Mouse (Mus musculus): ENCODE results near the gene Rfwd3.
"Not testable (repeated sequence)": the region's sequence is repeated elsewhere in the genome, so short reads cannot be mapped to it uniquely, and the experiment has no call there.

The Rfwd3 gene

GRCm38 (mm10) chr8:111290586-111290985, 9.4 kb downstream of the Rfwd3 start:
- DNase-seq (ENCODE audit: low spot score in 2 of 2): no peak

- no peak for DNase-seq (ENCODE audit: low spot score in 2 of 2)
Measured at GRCm38 (mm10) chr8:111285603-111286002, 14.4 kb downstream of the Rfwd3 start.

- DNase-seq (ENCODE audit: low spot score in 2 of 2): no peak
Measured at GRCm38 (mm10) chr8:111282093-111282492, 17.9 kb downstream of the Rfwd3 start.

GRCm38 (mm10) chr8:111268277-111268676, 31.7 kb downstream of the Rfwd3 start:
- no peak for DNase-seq (ENCODE audit: low spot score in 2 of 2)

GRCm38 (mm10) chr8:111266161-111266560, 33.9 kb downstream of the Rfwd3 start:
- DNase-seq (ENCODE audit: low spot score in 2 of 2): not testable (repeated sequence)

- no peak for DNase-seq (ENCODE audit: low spot score in 2 of 2)
Measured at GRCm38 (mm10) chr8:111264693-111265220, 35.3 kb downstream of the Rfwd3 start.

GRCm38 (mm10) chr8:111261981-111262381, 38.0 kb downstream of the Rfwd3 start:
- DNase-seq (ENCODE audit: low spot score in 2 of 2): no peak

- DNase-seq (ENCODE audit: low spot score in 2 of 2): no peak
Measured at GRCm38 (mm10) chr8:111260251-111260650, 39.8 kb downstream of the Rfwd3 start.

GRCm38 (mm10) chr8:111259408-111259741, 40.6 kb downstream of the Rfwd3 start:
- no peak for DNase-seq (ENCODE audit: low spot score in 2 of 2)

GRCm38 (mm10) chr8:111258631-111259407, 41.2 kb downstream of the Rfwd3 start, which contains the start of gene Glg1:
TSS of gene Glg1 (minus strand) at chr8:111259216.
- DNase-seq (ENCODE audit: low spot score in 2 of 2): peak; percentile 54 to 87

- DNase-seq (ENCODE audit: low spot score in 2 of 2): peak in 1 of 2 experiments; percentile 23
Measured at GRCm38 (mm10) chr8:111258010-111258630, 41.9 kb downstream of the Rfwd3 start.

GRCm38 (mm10) chr8:111252487-111253112, 47.4 kb downstream of the Rfwd3 start:
- DNase-seq (ENCODE audit: low spot score in 2 of 2): no peak

- DNase-seq (ENCODE audit: low spot score in 2 of 2): no peak
Measured at GRCm38 (mm10) chr8:111250111-111250510, 49.9 kb downstream of the Rfwd3 start.

GRCm38 (mm10) chr8:111248136-111248535, 51.9 kb downstream of the Rfwd3 start:
- DNase-seq (ENCODE audit: low spot score in 2 of 2): no peak

GRCm38 (mm10) chr8:111246864-111247263, 53.2 kb downstream of the Rfwd3 start:
- not testable (repeated sequence) for DNase-seq (ENCODE audit: low spot score in 2 of 2)

GRCm38 (mm10) chr8:111246287-111246830, 53.7 kb downstream of the Rfwd3 start:
- no peak for DNase-seq (ENCODE audit: low spot score in 2 of 2)

GRCm38 (mm10) chr8:111237301-111237700, 62.7 kb downstream of the Rfwd3 start:
- DNase-seq (ENCODE audit: low spot score in 2 of 2): no peak

GRCm38 (mm10) chr8:111233730-111234129, 66.3 kb downstream of the Rfwd3 start:
- DNase-seq (ENCODE audit: low spot score in 2 of 2): no peak

GRCm38 (mm10) chr8:111224153-111224552, 75.9 kb downstream of the Rfwd3 start:
- peak in 1 of 2 experiments; percentile 28 for DNase-seq (ENCODE audit: low spot score in 2 of 2)

Measured in left cerebral cortex, adult 9 months (tissue).